Mouse (Mus musculus): Measurements from ENCODE around the gene Lrp5.
A peak's percentile ranks its signal among the peaks of the same experiment; 100 is the strongest.

Lrp5 gene

DNA sequence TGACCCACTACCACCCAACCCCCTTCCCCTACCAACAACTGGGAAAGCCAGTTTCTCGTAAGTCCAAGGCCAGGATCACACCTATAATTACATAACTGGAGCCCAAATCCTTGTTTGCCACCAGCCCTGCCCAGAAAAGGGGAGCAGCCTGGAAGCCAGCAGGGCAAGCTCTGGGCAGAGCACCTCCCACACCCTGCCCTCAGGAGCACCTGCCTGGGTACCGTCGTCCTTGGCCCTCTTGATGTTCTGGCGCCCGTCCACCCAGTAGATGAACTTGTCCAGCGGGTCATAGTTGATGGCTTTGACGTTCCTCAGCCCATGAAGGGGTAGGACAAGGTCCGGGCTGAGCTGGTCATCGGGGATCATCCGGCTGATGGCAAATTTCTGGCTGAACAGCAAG, 76.5 kb downstream of the Lrp5 start:
- peak; percentile 19 for DNase-seq

DNA sequence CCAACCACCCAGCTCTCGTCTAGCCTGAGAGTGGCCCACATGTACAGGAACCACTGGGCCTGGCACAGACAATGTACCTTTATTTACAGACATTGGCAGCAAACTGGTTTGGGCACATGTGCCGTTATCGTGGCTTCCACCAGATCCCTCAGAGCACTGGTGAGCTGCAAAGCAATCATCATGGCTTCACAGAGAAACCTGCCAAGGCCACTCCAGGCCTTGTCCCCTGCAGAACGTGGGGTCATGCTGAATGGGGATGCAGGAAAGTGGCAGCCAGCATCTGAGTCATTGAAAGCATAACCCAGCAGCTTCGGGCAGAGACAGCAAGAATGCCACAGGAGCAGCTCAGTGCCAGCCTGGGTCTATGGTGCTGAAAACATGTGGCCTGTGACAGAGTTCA, 92.0 kb downstream of the Lrp5 start:
- DNase-seq, result no peak

DNA sequence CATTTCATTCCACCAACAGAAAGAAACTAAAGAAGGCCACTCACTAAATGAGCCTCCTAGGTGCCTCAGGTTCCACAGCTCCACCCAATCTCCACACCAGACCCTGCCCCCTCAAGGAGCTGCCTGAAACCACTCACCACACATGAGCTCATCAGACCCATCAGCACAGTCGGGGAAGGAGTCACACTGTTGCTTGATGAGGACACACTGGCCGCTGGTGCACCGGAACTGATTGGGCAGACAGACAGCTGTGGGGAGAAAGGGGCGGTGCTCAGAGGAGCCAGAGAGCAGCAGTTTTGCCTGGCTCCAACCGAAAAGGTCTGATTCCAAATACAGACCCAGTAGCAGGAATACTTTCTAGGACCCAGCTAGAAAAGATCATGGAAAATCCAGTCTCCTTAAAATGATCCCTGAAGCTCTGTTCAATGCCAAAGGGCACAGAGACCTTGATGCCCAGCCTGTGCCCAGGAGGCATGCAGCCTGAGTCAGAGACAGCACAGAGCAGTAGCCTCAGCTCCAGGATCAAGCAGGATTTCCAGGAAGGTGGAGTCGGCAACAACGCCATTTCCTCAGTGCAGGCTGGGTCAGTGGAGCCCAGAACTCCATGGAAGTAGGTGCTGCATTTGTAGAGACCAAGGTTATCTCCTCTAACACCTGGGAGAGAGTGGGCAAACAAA, 92.8 kb downstream of the Lrp5 start:
- no peak for DNase-seq

DNA sequence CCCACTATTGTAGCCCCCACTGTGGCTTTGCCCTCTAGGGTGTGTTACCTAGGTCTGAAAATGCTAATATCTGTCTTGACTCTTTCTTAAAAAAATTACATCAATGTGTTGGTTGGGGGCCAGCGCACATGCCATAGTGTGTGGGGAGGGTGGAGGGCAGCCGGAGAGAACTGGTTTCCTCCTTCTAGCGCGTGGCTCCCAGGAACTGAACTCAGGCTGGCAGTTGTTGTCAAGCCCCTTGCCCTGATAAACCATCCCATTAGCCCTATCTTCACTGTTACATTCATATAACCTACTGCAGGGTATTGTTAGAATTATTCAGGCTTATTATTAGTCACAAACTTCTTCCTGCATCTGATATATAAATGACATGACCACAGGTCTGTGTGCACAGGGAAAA, 96.4 kb downstream of the Lrp5 start:
- DNase-seq, result no peak

DNA sequence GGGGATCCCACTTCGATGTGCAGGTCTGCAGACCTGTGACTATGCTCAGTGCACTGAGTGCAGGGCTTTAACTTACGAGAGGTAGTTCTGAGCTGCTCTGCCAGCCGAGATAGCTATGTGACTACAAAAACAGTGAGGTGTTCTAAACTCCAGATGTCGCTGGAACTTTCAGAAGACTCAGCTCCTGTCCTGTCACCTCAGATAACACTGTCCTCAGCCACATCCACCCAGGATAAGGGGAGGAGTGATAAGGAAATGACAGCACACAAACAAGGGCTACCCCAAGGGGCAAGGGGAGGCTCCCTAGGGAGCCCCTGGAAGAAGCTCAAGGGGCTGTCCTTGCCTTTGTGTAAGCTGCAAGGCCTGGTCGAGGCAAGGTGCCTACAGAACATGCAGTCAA, 96.8 kb downstream of the Lrp5 start:
- DNase-seq, result no peak

DNA sequence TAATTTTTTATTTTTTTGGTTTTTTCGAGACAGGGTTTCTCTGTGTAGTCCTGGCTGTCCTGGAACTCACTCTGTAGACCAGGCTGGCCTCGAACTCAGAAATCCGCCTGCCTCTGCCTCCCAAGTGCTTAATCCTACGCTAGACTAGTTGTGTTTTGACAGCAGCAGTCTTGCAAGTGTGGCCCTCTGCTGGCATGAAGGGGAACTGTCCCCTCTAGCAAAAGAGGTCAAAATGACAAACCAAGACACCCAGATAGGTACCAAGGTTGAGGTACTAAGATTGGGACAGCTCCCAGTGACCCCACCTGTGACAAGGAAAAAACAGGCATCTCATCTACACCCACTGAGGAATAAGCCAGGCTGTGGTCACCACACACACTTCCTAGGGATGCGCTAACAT, 98.6 kb downstream of the Lrp5 start:
- DNase-seq, result peak; percentile 38

DNA sequence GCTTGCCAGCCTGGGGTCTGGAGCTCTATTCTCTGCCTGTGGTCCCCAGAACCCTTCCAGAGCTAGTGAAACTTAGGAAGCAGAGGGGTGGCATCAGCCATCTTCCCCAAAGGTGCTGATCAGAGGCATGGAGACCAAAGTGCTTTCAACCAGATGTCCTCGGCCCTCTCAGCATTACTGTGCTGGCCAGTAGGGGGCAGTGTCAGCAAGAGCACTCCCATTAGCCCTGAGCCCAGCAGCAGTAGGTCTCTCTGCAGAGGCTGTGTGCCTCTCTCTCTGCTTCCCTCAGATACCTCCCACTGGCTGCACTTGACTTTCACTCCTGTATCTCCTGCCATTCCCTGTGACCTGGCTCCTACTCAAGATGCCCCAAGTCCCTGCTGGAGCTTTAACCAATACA, 99.8 kb downstream of the Lrp5 start:
- DNase-seq, result peak; percentile 51

DNA sequence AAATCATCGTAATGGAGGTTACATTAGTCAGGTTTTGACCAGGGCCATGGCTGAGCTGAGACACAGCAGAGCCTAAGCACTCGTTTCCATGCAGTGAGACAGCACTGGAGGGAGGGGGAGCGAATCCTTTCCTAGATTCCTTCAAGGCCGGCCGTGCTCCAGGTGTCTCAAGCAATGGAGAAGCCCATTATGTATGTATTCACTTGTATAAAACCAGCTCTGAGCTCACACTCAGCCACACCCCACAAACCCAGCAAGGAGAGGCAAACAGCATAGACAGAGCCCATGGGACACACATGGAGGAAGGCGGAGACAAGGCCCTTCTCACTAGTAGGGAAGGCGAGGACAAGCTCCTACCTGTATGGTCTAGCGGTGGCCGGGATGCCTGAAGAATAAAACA, 100.3 kb downstream of the Lrp5 start:
- DNase-seq, result no peak

DNA sequence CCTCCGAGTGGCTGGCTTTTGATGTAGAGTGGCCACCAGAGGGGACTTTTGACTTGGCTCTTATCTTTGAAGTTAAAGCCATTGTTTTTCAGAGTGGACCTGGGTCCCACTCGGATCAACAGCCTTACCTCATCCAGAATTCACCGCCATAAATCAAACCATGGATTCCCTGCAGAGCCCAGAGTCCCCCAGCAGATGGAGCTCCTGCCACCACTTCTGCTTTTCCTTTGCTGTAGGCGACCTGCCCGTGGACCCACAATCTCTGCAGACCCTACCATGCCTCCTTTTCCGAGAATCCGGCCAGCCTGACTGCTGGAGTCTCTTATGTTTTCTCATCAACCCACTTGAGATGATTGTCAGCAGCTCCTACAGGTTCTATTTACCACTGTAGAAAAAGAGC, 105.0 kb downstream of the Lrp5 start:
- DNase-seq, result peak; percentile 55

DNA sequence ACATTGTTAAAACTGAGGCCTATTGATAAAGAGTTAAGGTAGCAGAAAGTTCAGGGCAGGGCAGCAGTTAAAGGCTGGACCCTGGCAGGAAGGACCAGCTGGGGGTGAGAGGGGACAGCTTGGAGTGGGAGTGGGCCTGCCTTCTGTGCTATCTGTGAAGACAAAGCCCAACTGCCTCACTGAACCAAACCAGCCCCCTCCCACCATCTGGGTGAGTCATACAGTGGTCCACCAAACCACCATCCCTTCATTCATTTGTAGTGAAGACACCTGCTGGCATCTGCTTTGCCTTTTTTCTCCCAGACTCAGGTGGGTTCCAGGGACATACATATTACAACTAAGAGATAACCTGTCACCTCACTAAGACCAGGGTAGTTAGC, 108.5 kb downstream of the Lrp5 start:
- DNase-seq, result no peak

DNA sequence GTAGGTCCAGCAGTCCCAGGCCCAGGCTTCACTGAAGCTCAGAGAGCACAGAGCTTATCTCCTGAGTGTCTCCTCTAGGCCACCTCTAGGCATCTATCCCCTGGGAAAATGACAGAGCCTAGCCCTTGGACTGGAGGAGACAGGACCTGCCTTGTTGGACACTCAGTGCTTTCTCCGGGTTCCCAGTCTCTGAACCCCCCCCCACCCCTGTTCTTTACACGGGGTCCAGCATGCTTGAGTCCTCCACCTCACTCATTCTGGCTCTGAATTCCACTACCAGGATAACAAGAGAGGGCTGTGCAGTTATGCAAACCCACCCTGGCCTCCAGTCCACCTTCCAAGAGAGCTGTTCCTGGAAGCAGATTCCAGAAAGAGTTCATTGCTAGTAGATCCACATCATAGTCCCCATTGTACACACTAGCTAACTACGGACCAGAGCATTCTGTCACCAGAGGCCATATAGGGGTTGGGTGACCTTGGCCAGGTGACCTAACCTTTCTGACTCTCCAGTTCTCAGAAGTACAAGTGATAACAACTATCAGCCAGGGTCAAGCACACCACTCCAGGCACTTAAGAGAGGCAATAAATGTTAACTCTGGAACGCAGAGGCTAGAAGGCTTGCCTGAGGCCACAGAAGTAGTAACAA, 109.0 kb downstream of the Lrp5 start:
- no peak for DNase-seq

DNA sequence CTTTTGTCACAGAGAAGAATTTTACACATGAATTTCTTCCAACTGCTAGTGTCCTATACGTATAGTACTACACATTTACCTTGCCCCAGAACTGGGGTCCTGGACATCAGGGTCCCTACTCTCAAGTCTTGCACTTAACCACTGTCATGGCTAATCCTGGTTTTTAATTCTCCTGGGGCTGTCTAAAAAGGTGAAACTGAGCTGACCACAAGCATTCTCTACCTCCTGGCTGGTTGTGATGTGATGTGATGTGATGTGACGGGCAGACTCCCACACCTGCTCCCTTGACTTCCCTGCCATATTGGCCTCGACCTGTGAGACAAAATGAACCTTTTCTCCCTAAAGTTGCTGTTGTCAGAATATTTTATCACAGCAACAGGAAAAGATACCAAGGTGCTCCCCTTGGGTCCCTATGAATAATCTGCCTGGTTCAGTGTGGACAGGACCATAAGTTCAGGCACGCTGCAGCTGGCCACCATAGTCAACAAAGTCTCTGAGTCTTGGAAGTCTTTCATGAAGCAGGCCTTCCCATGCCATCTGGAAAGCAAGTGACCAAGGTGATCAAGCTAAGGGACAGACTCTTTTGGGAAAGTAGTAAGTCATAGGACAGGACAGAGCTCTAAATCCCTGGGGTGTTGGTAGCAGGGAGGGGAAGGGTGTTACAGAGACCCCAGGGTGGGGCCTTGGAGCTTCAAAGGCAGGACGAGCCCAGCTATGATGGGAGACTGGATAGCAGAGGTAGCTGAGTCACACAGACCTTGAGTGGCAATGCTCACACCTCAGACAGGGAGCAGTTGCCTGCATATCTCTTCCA, 109.7 kb downstream of the Lrp5 start:
- DNase-seq, result no peak

DNA sequence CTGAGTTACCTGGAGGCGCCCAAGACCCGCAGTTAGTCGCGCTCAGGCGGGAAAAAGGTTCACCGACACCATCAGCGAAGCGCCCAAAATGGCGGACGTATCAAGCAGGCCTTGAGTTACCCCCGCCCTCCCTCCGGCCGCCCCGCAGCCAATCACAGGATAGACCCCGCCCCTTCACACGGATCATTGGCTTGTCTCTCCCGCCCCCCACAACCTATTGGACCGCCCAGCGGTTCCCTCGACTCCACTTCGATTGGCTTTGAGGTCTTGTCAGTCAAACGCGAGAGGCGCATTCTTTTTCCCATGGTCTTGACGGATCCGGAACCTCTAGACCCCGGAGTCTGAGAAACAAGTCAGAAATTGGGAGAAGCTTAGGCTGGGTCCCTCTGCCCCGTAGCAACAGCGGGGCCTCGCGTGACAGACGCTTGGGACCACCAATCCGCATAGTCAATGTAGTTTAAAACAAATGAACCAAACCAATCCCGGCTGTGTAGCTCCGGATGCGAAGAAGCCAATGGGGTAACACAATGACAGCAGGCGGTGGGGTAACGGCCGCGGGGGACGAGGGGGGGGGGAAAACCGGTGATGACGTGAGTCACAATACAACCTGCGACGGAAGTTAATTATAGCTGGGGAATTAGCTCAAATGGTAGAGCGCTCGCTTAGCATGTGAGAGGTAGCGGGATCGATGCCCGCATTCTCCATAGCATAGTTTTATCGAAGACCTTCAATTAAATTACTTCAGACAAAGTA, 110.6 kb downstream of the Lrp5 start, which contains the start of gene Ppp6r3:
Gene Ppp6r3 (minus strand): TSS at position 118 of the 753 bp plus-strand sequence.
- DNase-seq, result peak; percentile 99

DNA sequence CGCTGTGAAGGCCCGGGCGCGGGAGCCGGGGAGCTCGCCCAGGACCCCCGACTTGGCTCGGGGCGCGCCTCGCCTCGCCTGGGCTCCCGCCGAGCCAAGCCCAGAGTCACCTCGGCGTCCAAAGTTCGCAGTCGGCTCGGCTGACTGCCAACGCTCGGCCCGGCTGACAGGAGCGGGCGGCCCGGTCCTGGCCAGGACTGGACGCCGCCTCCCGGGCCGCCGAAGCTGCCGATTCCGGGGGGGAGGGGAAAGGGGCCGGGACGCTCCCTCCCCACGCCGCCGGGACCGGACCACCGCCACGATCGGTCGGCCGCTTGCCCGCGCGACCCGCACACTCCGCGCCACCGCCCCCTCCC, 111.1 kb downstream of the Lrp5 start:
- DNase-seq, result peak; percentile 94

DNA sequence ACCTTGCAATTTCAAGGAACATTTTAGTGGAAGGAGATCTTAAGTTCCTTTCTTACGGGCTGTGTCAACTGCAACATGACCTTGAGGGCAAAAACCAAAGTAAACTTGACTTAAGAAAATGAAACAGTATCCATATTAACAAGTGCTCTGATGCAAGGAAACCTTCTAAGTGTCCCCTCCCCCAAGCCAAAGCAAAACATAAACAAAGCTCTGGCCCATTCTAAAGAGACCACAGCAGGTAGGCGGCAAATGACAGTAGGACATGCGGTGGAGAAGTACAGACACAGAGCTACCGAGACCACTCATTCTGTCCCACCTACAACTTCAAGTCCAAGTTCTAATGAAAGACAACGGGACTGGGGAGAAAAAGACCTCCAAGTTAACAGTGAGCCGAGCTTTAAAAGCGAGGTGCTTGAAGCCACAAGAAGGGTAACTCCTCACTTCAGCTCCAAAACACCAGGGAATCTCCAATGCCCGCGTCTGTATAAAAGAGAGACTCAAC, 111.7 kb downstream of the Lrp5 start:
- DNase-seq, result peak; percentile 22

DNA sequence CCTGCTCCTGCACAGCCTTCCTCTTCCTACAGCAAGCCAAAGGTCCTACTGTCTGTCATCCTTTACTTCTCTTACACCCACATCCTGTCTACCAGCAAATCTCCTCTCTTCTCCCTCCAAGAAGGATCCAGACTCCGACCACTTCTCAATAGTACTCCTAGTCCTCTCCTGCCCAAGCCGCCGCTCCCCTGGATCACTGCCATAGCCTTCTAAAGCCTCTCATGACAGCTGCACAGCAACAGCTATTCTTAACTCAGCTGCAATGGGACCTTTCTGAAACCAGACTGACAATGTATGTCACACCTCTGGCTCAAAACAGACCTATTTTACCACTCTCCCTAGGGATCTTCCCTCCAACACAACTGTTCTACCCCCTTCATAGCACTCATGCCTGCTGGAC, 122.1 kb downstream of the Lrp5 start:
- peak; percentile 40 for DNase-seq

DNA sequence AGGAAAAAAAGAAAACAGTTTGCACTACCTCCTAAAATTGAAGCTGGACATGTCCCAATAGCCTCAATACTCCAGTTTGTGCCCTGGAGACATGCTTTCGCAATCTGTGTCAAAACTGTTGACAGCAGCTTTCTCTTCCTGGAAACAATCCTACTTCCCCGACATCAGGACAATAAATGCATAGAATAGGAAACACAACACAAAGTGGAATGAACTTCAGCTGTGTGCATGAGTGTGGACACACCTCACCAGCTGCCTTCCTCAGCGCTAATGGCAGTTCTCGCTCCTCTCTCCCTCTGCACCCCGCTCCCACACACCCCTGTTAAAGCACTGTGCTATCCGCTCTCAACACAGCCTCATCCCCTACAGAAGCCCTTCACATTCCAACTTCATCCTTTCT, 123.6 kb downstream of the Lrp5 start:
- no peak for DNase-seq

DNA sequence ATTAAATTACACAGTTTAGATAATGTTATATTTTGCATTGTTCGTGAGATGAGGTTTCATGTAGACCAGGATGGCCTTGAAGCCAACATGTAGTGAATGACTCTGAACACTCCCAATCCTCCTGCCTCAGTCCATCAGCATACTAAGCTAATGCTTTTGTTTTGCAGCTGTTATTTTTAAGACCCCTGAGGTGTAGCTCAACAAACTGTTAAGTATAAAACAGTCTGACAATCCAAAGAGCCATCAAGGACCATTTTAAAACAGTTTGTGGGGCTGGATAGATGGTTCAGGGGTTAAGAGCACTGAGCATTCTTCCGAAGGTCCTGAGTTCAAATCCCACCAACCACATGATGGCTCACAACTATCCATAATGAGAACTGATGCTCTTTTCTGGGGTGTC, 124.1 kb downstream of the Lrp5 start:
- DNase-seq, result no peak

DNA sequence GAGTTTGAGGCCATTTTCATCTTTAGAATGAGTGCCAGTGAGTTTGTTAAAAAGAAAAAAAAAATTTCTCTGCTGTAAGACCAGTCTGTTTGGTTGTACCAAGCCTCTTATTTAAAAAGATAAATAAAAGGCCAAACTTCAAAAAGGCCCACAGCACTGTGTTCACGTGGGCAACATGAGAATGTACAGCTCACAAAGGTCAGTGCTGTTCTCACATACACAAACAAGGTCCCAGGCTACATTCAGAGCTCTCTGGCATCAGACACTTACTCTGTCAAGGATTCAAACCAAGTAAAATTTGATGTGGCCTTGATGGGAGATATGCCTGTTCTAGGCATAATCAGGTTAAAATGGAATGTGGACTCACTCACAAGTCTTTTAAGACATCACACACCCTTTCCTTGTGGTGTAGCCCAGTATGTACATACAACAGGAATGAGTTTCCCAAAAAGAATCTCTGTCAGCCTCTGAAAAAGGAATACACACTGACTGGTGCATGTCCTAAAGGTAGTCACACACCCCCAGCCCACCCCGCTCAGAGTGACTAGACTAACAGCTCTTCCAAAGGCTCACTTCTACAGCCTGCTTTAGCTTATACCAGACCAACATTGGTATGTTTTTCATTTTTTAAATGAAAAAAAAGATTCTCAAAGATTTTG, 130.1 kb downstream of the Lrp5 start:
- no peak for DNase-seq

DNA sequence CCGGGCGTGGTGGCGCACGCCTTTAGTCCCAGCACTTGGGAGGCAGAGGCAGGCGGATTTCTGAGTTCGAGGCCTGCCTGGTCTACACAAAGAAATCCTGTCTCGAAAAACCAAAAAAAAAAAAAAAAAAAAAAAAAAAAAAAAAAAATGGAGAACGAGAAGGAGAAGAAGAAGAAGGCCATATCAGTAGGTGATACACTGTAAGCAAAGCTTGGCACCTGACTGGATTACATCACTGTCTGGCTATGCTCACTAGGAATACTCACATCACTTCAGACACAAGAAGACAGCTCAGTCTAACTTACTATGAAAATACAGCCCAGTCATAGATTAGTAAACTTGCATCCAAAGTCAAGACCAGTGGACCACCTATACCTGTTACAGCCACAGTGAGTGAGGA, 131.6 kb downstream of the Lrp5 start:
- no peak for DNase-seq

DNA sequence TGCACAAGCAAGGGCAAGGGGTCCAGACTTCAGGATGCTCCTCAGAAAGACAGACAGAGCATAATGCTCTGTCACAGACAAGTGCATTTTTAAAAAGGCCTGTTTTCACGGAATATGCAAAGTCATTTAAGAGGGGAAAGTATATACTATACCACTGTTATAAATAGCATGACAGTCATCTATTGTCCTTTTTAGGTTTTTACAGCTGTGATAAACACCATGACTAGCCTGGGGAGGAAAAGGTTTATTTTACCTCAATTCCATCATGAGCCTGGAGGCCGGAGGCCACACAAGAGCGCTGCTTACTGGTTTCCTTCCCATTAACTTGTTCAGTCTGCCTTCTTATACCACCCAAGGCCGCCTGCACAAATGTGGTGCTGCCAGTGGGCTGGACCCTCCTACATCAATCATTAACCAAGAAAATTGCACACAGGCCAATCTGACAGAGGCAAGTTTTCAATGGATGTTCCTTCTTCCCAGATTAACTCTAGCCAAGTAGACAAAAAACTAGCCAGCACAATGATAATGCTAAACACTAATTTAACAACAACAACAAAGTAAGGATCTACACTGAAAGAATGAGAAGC, 134.7 kb downstream of the Lrp5 start:
- peak; percentile 77 for DNase-seq

DNA sequence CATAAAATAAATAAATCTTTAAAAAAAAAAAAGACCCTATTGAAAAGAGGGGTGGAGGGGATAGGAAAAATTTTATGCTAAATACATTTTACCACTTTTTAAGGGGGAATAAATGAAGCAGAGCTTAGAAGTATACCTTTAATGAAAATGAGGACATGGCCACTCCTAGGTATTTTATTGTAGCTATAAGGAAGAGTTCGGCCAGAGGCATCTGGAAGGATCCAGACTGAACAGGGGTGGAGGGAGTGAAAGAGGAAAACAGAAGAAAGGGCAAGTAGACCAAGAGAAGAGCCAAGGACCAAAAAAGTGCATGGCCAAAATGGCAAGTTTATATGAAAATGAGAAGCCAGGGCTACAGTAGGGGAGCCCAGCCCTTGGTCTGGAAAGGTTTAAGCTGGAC, 136.3 kb downstream of the Lrp5 start:
- no peak for DNase-seq

Measured in kidney, postnatal 14 days (tissue).